Mouse (Mus musculus): ENCODE data around the gene Osbpl10.
"Not testable (repeated sequence)": the region's sequence is repeated elsewhere in the genome, so short reads cannot be mapped to it uniquely, and the experiment has no call there.

Gene Osbpl10

DNA sequence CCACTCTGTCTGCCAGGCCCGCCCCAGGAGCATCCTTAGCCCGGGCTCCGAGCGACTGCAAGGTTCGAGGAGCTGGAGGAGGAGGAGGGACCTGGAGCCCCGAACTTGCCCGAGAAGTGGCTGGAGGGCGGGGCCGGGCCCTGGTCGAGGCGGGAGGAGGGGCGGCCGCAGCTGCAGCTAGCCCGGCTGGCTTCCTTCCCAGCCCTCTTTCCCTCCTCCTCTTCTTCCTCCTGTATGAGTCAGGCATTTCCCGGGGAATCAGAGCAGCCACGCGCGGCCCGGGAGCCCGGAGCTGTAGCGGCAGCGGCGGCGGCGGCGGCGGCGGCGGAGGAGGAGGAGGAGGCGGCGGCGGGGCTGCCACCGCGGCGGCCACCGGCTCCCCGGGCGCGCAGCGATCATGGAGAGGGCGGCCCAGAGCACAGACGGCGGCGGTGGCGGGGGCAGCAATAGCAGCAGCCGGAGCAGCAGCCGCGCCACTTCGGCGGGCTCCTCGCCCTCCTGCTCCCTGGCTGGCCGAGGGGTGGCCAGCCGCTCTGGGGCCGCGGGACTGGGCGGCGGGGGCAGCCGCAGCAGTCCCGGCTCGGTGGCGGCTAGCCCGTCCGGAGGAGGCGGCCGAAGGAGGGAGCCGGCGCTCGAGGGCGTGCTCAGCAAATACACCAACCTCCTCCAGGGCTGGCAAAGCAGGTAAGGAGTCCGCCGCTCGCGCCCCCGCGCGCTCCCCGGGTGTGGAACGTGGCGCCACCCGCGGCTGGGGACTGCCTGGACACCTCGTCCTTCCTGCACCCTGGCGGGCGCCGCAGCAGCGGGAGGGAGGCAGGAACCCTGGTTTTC, at the start of gene Osbpl10:
Gene Osbpl10 (plus strand): TSS at position 289 of the 831 bp plus-strand sequence.
- DNase-seq (ENCODE audit: low read depth): no peak

DNA sequence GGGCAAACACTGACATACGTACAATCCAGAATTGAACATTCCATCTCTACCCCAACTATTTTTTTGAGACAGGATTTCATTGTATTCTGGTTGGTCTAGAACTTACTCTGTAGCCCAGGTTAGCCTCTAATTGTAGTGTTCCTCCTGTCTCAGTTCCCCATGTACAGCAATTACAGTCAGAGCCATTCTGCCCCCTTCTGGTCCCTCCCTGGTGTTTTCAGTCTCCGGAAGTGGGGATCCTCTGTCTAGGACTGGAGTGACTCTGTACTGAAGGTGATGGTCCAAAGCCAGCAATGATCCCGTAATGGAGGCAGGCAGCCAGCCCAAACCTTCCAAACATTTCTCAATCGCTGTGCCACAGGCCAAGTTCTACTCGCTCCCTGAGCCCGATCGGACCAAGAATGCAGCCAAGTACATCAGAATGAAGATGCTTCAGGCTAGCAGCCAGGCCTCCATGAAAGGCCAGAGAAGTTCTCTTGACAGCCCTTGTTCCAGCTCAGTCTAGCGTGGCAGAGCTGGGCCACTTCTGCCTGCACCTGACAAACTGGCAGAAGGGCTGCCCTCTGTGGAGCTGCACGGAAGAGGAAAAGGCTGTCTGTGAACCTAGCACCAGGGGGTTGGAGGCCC, 47.8 kb upstream of the Osbpl10 start:
- DNase-seq (ENCODE audit: low read depth): no peak

DNA sequence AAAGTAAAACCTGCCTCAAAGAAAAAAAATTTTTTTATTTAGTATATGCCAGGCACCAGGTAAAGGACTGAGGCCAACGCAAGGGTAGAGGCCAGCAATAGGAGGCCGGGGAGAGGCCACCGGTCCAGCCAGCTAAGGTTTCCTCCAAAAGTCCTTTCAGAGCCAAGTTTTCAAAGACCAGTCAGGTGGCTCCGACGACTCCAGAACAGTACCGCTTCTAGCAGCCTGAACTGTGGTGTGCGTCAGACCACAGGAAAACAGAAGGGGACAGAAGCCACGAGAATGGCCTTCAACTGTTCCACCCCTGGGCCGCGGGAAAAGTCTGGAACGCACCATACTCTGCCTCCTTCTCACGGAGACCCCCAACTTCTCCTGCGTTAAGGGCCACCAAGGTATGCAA, 45.8 kb upstream of the Osbpl10 start:
- DNase-seq (ENCODE audit: low read depth): no peak

DNA sequence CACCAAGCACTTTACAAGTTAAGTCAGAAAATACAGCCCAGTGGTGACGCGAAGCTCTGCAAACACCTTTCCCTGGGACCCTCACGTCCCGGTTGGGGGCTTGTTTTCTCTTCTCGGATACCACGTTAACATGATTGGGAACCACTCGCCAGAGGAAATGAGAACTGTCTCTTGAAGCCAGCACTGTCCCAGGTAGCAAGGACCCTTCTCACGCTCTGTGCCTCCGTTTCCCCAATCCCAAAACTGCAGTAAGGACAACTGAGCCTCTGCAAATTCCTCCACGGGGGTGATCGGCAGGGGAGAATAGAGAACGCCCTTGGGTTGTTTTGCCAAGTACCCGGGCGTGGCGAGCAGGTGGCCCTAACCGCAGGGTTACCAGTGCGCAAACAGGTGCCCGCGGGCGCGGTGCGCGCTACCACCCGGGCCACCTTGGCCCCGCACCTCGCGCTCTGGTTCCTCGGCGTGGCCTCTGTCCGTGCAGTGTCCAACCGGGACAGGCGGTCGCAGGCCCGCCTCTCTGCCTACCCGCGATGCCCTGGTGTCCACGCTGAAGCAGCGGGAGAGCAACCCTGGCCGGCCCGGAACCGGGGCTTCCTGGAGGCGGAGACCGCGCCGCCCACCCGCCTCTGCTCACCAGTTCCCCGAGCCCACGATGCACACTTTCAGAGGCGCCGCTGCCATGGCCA, 45.2 kb upstream of the Osbpl10 start:
- no peak for DNase-seq (ENCODE audit: low read depth)

DNA sequence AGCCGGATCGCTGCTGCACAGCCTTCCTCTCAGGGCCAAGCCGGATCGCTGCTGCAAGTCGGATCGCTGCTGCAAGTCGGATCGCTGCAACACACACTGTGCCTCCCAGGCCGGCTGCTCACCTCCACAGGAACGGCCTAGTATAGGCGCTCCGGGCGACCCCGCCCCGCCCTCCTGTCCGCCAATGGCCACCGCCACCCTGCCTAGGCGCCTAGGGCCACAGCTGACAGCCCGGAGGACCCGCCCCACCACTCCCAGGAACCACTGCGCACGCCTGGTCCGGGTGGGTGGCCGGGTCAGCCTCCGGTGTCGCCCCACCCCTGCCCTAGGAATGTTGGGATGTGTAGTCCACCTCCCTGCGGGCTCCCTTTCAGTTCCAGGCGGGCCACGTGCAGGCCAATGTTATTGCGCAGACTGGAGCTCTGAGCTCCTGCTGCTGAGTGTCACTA, 44.6 kb upstream of the Osbpl10 start, which contains the start of gene Gpd1l:
Gene Gpd1l (minus strand): TSS at position 265 of the 449 bp plus-strand sequence.
- DNase-seq (ENCODE audit: low read depth): peak; percentile 79

DNA sequence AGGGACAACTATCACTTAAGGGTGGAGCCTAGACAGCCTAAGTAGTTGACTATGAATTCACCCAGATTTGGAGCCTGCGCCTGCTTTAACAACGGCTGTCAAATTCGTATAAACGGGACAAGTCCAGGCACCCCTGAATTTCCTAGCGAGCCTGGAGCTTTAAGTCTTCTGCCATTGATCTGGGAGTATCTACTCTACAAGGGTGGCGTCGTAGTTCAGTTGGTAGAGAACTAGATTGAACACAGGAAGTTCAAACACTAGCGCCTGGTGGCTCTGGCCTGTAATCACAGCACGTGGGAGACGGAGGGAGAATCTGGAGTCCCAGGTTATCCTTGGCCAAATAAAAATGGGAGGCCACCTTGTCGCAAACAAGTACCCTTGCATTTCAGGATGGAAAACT, 44.1 kb upstream of the Osbpl10 start:
- no peak for DNase-seq (ENCODE audit: low read depth)

DNA sequence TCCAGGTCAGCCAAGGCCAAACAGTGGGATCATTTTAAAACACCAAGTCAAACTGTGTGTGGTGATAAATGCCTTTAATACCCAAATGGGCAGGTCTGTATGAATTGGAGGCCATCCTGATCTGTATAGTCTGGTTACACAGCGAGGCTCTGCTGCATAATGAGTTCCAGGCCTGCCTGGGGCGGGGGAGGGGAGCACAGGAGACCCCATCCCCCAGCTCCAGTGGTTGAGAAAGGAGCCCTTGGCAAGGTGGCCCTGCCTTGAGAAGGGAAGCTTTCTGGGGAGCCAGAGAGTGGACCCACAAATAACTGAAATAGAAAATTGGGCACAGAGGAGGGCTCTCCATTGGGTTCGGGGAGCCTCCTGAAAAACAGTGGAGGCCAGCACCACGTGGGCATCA, 43.0 kb upstream of the Osbpl10 start:
- DNase-seq (ENCODE audit: low read depth): no peak

DNA sequence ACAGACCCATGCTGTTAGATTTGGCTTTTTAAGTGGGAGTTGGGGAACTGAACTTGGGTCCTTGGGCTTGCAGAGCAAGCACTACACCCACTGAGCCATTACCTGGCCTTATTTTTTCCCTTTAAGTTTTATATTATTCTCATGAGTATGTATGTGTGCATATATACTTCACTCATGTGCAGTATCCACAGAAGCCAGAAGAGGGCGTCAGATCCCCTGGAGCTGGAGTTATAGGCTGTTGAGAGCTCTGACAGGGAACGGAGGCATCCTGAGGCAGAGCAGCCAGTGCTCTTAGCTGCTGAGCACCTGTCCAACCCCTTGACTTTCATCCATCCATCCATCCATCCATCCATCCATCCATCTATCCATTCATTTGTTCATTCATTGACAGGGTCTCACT, 41.7 kb upstream of the Osbpl10 start:
- DNase-seq (ENCODE audit: low read depth): no peak

DNA sequence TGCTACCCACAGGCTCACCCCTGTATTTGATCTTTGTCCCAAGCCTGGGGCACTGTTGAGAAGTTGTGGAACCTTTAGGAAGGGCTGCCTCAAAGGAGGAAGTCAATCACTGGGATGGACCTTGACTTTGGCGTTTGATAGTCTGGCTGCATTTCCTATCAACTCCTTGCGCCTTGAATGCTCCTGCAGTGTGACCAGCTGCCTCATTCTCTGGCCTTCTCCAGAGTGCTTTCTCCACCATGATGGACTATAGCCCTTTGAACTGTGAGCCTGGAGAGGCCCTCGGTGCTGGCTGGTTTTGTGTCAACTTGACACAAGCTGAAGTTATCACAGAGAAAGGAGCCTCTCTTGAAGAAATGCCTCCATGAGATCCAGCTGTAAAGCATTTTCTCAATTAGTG, 33.7 kb upstream of the Osbpl10 start:
- DNase-seq (ENCODE audit: low read depth): no peak

DNA sequence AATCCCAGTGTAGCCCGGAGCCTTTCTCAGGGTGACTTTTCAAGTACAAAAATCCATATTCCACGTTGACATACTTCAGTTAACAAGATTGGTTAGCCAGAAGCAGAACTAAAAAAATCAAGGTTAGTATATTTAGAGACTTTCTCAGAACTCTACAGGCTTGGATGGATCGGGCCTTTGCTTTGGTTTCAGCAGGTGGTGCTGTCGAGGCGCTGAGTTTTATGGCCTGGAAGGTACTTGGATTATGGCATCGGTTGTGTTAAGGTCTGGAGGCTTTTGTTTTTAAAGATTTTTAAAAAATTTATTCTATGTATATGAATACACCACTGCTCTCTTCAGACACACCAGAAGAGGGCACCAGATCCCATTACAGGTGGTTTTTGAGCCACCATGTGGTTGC, 32.8 kb upstream of the Osbpl10 start:
- no peak for DNase-seq (ENCODE audit: low read depth)

DNA sequence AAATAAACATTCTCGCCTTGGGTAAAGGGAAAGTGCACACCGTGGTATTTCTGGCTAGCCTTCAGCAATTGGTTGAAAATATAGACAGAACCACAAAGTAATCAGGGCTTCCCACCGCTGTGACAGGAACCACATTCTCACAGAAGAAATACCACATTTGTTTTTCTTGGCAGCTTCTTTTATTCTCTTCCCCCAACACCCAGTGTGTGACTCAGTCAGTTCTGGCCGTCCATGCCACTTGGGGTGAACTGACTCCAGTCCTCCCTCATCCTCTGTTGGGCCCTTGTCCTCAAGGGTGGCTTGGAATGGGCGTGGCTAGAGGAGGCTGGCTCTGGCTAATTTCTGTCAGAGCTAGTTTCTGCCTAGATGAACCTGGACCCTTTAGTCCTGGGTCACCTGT, 30.0 kb upstream of the Osbpl10 start:
- DNase-seq (ENCODE audit: low read depth): no peak

DNA sequence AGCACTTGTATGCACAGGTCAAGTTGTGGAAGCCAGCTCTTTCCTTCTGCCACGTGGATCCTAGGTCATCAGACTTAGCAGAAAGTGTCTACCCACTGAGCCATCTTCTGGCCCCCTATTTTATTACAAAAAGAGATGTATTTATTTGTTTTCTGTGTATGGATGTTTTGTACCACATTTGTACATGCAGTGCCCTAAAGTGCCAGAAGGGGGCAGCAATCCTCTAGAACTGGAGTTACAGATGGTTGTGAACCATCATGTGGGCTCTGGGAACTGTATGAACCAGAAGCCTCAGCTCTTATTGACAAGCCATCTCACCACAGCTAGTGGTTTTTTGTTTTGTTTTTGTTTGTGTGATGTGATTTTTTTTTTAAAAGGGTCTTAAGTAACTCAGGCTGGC, 25.5 kb upstream of the Osbpl10 start:
- DNase-seq (ENCODE audit: low read depth): no peak

DNA sequence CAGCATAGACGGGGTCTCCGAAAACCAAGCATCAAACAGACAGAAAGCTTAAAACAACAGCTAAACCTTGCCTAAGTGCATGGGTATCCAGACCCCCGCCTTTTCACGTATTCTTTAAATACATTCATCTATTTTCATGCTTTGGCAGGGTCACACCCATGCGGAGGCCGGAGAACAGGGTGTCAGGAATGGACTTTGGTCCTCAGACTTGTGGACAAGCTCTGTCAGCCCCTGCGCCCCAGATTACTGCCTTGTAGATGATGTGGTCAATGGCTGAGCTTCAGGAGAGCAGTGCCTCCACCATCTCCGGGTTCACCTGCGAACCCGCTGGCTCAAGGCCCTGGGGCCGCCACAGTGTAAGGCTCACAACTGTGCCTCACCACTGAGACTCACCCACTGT, 23.0 kb upstream of the Osbpl10 start:
- DNase-seq (ENCODE audit: low read depth): no peak

DNA sequence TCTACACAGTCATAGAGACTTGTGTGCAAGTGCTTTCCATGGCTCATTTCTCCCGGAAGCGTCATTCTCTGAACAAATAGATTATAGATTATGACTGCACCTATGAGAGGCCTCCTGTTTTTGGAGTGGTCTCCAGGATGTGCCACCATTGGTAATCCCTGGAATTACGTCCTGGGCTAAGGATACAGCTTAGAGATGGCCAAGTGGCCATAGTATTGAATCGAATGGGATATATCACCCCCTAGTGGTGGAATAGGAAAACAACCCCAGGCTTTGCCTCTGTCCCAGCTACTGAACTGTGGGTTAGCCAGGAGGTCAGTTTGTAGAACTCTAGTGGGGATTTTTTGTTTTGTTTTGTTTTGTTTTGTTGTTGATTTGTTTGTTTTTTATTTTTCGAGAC, 21.4 kb upstream of the Osbpl10 start:
- DNase-seq (ENCODE audit: low read depth): peak; percentile 30

DNA sequence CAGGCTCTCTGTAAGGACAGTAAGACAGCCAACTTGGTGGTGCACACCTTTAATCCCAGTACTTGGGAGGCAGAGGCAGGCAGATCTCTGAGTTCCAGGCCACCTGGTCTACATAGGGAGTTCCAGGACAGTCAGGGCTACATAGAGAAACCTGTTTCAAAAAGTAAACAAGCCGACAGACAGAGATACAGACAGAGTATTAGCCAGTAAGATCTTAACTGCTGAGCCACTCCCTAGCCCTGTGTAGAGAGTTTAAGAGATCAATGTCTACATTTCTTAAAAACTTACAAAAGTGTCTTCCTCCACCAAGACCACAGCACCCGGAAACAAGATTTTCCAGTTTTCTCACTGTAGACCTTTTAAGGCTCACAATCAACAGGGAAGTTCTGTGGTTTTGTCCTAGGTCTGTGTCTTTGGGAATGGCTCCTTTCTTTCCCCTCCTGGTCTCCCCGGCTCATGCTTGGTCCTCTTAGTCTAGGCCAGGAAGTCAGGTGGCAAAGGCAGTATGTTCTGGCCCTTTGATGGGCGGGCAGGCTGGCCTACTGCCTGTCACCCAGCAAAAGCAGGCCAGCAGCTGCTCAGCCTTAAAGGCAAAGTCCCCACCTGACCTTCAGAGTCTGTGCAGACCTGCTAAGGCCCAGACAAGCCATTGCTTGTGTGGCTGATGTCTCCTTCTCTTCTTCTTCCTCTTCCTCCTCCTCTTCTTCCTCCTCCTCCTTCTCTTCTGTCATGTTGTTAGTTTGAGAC, 18.2 kb upstream of the Osbpl10 start:
- DNase-seq (ENCODE audit: low read depth): no peak

DNA sequence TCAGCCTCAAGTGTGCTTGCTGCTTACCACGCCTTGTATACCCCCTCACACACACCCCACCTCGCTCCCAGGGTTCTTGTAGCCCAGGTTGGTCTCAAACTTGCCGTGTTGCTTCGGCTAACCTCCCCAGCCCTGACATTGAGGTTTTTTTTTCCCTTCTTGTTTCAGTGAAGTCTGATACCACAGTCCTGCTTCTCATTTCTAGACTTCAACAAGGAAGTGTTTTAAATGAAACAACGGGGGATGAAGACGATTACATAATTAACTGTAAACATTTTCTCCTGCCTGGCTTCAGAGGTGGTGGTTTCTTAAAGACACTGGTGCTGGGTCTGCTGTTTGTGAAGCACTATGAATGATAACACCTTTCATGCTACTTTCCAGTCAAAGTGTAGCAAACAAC, 17.5 kb upstream of the Osbpl10 start:
- DNase-seq (ENCODE audit: low read depth): no peak

DNA sequence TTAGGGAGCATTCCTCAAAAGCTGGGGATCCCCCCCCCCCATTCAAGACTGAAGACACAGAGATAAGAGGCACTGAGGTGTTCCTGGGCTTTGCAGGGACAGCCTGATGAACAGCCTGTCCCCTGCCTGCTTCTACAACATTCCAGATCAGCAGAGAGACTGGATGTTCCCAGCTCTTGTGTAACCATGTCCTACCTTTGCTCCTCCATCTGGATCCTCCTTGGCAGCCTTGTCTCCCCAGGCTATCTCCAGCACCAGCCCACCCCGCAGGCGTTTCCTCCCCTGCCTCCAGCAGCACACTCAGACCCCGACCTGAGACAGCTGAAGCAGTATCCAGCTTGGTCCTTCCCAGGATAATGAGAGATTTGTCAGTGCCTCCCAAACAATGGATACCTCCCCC, 14.3 kb upstream of the Osbpl10 start:
- DNase-seq (ENCODE audit: low read depth): no peak

DNA sequence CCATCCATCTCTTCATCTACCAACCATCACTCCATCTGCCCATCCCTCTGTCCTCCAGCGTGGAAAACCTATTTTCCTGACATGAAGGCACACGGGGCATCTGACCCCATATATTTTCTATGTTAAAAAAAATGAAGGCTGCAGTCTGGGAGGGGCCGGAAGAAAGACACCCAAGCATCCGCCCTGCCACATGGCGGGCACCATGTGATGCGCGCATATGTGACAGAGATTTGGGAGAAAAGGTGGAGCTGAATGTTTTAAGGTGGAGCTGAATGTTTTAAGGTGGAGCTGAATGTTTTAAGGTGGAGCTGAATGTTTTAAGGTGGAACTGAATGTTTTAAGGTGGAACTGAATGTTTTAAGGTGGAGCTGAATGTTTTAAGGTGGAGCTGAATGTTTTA, 12.1 kb upstream of the Osbpl10 start:
- DNase-seq (ENCODE audit: low read depth): not testable (repeated sequence)

DNA sequence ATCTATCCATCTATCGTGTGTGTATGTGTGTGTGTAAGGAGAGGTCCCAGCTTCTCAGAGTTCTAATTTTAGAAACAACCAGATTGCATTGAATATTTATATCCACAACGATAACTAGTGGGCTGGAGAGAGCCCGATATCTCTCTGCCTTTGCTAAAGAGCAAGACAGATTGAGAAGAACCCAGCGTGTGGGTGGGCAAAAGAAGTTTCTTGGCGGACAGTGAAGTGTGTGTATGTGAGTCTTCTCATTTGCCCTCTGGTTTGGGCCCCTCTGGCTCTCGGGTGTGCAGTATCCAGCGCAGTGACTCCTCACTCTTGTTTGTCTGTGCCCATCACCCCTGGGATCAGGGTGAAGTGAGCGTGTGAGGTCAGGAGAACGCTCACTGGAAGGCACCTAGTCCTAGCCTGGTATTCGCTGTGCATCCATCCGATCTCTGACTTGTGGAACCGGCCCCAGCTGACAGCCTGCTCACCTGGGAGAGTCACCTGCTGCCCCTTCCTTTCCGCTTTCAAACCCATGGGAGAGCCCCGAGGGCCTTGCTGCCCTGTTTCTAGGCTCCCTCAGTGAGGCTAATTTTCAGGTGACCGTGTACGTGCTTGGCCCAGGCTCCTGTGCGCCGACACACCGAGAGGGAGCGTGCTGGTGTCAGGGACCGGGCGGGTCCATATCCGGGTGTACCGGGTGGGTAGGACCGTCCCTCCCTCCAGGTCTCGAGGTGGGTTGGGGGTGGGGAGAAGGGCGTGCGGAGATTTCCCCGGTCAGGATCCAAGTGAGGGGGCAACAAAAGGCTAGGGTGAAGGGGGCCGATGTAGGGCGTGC, 698 bp upstream of the Osbpl10 start:
- DNase-seq (ENCODE audit: low read depth): no peak

DNA sequence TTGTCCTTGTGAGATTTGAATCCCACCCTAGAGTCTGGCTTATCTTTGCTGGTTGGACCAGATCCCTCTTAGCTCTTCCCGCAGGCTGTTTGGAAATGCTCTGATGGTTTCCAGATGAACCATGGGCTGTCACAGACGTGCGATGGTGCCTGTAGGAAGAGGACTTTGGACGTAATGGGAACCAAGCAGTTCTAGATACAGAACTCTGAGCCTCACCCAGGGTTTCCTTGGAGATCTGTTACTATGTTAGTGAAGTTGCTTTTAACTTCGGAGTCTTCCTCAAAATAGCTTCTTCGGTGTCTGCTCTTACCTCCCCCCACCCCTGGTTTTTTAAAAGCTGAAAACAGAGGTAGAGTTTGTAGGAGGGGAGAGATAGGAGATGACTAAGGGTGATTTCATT, 1.6 kb downstream of the Osbpl10 start:
- no peak for DNase-seq (ENCODE audit: low read depth)

DNA sequence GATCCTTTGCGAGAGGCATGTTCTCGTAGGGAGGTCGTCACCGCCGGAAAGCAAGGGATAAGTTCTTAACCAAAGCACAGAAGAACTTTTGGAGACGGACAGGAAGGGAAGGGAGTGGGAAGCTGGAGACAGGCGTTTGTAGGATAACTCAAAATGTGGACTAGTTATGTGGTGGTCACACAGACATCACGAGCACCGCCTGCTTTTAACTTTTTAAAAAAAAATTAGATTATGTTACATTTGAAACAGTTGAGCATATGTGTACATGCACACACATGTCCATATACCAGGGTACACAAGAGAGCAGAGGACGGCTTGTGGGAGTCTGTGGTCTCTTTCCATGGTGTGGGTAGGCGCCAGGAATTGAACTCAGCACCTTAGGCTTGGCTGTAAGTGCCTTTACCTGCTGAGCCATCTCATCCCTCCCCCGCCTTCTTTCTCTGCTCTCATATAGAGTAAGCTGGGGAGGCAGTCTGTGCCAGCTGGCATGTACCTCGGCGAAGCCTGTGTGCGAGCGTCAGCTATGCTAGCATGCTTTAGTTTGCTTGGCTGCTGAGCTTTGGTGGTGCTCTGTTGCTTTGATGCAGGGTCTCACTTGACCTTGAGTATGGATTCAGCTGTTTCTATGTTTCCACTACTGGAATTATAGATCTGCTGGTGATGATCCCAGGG, 4.5 kb downstream of the Osbpl10 start, which contains the start of gene Rps27rt:
Gene Rps27rt (minus strand): TSS at position 51 of the 672 bp plus-strand sequence.
- no peak for DNase-seq (ENCODE audit: low read depth)

All from c-Kit-positive CD71-negative TER-119-negative erythroid progenitor cells, embryonic 14.5 days (primary cell).